Mouse (Mus musculus) adrenal gland (tissue): Measurements from ENCODE around the gene Megf11.
"Not testable (repeated sequence)": the region's sequence is repeated elsewhere in the genome, so short reads cannot be mapped to it uniquely, and the experiment has no call there.

Source experiments
- intact Hi-C: fragments of 180-260 bp; cut with DNase I; formaldehyde crosslinking; loops from one replicate; pipeline ENCODE4 v1.15.1; 2025

The Megf11 gene

DNA sequence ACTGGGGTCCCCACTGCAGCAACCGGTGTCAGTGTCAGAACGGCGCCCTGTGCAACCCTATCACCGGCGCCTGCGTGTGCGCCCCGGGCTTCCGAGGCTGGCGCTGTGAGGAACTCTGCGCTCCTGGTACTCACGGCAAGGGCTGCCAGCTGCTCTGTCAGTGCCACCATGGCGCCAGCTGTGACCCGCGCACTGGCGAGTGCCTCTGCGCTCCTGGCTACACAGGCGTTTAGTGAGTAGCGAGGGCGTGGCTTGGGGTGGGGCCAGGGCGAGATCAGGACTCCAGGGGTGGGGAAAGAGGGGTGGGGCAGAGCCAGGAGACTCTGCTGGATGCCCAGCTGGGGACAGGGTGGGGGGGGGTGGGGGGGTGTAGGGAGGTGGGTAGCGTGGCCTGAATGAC is 252.8 kb downstream of the Megf11 start:
- intact Hi-C loops: no loop called here

DNA sequence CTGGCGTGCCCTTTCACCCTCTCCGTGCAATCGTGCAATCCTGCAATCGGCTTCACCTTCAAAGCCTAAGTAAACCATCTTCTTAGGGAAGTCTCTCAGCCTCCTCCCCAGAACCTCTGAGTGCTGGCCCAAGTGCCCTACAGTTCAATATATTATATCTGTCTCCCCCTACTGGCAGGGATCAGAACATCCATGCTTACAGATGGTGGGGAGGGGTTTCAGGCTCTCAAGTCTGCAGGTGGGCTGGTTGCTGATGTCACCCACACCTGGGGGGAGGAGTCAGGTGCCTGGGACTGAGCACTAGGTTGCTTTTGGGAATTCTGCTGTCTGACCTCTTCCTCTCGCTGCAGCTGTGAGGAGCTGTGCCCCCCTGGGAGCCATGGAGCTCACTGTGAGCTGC is 254.2 kb downstream of the Megf11 start:
- intact Hi-C loops: loop anchor here (1.0 kb wide), 2 partner anchors 245 to 292 kb away; no protein-coding TSS in a partner anchor

DNA sequence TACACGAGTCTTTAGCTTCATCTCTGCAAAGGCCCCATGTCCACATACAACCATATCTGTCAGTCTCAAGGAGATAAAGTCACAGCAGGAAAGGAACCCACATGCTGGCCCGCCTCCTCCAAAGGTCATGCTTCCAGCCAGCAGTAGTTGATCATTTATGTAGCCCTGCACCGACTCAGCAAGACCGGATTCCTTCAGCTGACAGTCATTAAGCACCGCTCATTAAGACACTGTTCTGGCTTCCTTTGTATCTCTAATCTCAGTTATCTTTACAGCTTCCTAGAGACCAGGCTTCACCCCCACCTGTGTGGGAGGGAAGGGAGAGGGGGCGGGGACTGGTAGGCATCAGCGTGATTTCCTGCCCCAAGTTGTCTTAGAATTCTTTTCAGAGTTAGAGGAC is 258.7 kb downstream of the Megf11 start:
- intact Hi-C loops: no loop called here

DNA sequence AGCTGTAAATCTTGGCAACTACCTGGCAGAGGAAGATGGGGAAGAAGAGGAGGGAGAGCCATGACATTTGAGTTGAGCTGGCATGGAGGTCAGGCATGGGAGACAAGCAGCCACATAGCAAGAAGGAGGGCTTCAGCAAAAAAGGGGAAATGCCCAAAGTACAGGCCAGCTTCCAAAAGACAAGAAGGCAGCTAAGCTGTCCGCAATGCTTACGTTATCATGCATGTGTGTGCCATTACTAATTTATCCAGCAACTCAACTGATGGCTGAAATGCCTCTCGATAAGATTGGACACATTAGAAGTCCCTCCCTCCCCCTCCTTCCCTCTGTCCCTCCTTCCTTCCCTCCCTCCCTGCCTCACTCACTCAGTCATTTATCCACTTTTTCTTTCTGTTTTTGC is 260.0 kb downstream of the Megf11 start:
- intact Hi-C loops: no loop called here

DNA sequence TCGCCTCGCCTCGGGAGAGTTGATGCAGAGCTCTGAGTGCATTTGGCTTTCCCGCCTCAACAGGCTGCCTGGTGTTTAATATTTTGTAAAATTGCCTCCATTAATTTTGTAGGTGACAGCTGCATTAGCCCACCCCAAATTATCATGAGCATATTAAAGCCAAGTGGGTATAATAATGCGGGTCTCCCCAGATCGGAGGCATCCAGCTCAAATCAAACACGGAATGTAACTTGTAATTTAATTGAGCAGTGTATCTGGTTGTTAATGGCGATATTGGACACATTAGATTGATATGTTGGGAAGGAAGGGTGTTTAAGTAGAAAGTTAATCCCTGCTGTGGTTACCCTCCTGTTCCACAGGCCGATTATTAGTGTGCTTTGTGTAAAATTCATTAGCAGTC is 264.0 kb downstream of the Megf11 start:
- intact Hi-C loops: no loop called here

DNA sequence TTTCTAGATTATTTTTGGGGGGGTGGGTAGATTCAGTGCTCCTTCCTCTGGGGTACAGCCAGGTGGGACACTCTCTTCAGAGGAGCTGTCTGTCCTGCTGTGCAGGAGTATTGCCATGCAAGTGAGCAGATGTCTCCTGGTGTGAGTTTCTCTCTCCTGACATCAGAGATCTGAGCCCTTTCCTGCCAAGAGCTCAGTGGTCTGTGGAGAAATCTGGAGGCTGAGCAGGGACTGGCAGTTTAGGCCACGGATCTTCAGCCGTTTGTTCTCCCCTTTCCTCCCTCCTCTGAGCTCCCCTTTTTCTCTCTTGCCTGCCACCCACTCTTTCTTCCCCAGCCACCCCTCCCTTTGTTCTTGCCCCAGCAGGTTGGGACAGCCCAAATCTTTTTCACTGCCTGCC is 264.5 kb downstream of the Megf11 start:
- intact Hi-C loops: no loop called here

DNA sequence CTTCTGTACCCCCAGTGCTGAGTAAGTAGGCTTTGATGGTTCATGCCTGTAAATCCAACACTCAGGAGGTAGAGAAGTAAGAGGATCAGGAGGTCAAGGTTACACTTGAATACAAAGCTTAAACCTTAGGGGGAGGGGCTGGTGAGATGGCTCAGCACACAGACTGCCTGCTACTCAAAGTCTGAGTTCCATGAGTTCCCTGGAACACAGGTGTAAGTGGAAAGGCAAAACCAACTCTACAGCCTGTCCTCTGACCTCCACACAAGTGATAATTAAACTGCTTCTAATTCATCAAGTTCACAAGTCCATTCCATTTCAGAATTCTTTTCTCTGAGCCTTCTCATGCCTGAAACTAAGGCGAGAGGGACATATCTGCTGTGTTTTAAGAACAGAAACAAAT is 265.8 kb downstream of the Megf11 start:
- intact Hi-C loops: no loop called here

DNA sequence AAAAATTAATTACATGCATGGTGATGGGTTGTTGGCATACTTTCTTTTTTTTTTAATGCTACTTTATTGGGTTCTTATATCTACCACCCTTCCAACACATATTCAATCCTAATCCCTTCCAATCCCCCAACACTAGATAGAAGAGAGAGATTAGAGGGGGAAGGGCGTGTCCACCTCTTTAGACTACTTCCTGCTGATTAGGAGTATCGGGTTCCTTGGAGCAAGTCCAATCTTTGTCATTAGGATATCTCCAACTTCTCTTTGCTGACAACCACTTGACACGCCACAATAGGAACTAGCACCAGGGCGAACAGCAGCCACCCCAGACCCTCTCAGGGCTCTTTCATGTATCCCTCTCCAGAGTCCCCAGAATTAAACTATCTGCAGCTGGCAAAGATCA is 266.3 kb downstream of the Megf11 start:
- intact Hi-C loops: no loop called here

DNA sequence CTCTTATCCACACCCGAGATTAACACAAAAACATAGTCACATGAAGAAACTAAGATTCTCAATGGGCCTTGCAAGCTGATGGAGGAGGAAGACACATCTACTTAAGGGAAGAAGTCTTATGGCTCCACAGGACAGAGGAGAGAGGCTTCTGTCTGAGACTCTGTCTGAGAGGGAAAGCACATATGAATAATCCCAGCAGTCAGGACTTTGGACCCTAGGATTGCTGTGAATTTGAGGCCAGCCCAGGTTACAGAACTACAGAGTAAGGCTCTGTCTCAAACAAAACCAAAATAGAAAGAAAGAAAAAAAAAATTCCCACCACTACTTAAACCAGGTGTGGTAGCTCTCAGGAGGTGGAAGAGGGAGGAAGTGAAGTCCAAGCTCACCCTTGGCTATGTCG is 266.7 kb downstream of the Megf11 start:
- intact Hi-C loops: no loop called here

DNA sequence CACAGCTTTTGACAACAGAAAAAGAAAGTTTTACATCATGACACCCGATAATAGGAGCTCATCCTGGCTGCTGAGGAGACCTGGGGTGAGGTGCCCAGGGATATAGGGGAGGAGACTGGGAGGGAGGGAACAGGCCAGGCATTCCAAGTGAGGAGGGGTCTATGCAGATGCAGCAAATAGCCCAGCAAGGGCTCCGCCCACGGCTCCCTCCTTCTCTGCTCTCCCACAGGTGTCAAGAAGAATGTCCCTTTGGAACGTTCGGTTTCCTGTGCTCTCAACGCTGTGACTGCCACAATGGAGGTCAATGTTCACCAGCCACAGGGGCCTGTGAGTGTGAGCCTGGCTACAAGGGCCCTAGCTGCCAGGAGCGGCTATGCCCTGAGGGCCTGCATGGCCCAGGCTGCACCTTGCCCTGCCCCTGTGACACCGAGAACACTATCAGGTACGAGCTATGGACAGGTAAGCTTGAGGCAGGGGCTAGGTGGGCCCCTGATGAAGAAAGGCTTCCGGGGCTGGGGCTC is 267.5 kb downstream of the Megf11 start:
- intact Hi-C loops: no loop called here

DNA sequence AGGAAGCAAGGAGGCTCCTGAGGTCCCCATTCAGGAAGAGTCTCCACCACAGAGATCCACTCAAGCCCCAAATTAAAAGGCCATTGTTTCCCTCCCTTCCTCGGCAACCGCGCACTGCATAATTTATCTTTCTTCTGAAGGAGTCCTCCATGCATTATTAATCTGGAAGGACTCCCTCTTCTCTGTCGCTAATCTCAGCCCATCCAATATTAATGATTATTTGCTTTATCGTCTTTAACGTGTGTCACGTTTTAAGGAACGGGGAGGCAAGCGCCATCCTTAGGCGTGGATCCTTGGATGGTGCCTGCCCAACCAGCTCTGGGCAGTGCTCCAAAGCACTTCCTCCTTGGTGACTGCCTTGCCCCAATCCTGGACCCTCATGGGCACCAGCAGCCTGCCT is 269.3 kb downstream of the Megf11 start:
- intact Hi-C loops: no loop called here

DNA sequence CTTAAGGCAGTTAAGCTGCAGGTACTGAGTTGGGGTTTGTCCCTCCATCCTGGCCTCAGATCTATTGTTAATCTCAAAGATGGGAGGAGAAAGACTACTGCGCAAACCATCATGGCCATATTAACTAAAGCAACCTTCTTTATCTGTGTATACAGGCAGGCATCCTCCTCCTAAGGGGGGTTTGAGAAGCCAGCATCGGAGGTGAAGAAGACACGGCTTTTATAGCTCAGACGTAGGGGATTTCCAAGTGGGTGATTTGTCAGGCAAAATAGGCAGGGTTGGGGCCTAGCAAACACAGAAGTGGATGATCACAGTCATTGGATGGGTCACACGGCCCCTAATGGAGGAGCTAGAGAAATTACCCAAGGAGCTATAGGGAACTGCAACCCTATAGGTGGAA is 271.2 kb downstream of the Megf11 start:
- intact Hi-C loops: no loop called here

DNA sequence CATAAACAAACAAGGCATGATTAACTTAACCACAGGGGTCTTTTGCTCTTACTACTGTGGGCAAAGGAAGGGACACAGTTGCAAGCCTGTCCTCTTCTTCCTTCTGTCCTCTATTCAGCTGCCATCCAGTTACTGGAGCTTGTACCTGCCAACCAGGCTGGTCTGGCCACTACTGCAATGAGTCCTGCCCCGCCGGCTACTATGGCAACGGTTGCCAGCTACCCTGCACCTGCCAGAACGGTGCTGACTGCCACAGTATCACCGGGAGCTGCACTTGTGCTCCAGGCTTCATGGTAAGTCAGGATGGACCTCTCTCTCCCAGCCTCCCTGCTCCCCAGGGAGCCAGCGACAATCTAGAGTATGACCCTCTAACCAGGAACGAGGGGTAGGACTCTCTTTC is 274.8 kb downstream of the Megf11 start:
- intact Hi-C loops: no loop called here

DNA sequence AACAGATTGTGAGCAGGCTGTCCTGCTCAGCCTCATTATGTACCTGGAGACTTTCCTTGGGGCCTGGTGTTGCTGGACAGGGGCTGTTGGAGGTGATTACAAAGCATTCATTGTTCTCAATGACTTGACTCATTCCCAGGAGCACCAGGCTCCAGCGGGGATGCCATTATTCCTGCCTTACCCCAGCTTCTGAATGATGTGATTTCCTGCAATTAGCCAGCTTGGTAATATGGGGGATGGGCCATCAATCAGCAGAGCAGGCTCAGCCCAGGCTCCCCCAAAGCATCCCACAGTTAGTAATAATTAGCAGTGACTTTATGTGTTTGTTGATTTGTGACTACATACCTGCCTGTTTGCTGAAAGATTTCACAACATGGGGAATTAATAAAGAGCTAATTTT is 279.2 kb downstream of the Megf11 start:
- intact Hi-C loops: no loop called here

DNA sequence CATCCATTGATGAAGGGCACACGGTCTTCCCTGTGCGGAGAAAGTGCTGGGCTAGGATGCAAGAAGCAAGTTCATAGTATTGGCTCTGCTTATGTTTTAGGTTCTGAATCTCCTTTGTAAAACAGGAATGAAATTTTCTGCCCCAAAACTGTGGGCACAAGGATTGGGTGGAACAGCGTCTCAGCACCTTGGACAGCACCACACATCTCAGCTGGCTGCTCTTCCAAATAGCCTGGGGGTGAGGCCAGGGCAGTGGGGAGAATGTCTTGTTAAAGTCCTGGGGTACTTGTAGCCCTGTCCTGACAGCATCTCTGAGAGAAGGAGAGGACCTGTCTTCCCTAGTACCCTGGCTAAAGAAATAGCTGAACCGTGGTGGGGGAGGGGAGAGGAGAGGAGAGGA is 281.1 kb downstream of the Megf11 start:
- intact Hi-C loops: no loop called here

DNA sequence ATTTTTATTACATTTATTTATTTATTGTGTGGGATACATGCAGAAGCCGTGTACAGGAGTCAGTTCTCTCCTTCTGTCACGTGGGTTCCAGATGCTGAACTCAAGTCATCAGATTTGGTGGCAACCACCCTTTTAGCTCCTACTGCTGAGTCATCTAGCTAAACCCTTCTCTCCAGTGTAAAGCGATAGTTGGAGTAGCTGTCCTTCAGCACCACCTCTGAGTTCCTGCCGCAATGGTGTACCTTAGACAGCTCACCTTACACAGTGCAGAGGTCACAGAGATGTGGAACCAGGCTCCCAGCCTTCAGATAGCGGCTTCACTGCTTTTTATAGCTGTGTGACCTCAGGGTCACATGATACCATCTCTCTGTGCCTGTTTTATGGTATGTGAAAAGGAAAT is 282.1 kb downstream of the Megf11 start:
- intact Hi-C loops: no loop called here

DNA sequence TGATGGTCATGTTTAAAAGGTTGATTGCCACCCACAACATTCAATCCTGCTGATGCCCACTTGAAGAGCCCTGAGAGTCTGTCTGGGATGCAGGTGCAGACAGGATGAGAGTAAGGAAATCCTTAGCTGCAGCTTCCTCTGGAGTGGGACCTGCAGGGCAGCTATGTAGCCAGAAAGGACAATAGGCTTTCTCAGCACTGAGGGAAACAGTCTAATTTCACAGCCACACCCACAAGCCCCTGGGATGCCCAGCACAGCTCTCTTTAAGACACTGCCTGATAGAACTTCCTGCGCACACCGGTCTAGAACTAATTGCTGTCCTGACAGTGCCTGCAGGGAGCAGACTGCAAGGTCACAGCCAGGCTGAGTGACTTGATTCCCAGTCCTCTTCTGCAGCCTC is 282.6 kb downstream of the Megf11 start:
- intact Hi-C loops: no loop called here

DNA sequence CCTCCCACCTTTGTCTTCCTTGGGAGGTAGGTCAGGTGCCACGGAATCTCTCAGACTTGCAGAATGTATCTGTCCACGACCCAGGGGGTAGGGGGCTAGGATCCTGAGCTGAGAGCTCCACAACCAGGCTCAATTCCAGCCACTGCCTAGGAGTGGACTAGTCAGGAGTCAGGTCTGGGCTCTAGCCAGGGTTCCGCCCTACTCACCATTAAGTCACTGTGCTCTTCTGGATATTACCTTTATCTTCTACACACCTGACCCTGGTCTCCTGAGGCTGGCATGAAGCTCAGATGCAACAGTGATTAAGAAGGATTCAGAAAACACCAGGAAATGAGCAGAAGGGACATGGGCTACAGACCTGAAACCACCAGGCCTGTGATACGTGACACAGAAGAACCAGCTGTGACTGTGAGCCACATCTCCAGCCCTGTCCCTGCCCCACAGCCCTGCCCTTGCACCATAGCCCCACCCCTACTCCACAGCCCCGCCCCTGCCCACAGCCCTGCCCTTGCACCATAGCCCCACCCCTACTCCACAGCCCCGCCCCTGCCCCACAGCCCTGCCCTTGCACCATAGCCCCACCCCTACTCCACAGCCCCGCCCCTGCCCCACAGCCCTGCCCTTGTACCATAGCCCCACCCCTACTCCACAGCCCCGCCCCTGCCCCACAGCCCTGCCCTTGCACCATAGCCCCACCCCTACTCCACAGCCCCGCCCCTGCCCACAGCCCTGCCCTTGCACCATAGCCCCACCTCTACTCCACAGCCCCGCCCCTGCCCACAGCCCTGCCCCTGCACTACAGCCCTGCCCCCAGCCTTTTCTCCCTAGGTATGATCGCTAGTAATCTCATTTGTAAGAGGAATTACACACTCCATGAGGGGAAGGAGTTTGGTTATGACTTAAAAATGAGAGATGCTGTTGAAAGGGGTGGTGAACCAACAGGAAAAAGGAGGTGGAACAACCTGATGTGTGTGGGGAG is 286.2 kb downstream of the Megf11 start:
- intact Hi-C loops: not testable (repeated sequence)

DNA sequence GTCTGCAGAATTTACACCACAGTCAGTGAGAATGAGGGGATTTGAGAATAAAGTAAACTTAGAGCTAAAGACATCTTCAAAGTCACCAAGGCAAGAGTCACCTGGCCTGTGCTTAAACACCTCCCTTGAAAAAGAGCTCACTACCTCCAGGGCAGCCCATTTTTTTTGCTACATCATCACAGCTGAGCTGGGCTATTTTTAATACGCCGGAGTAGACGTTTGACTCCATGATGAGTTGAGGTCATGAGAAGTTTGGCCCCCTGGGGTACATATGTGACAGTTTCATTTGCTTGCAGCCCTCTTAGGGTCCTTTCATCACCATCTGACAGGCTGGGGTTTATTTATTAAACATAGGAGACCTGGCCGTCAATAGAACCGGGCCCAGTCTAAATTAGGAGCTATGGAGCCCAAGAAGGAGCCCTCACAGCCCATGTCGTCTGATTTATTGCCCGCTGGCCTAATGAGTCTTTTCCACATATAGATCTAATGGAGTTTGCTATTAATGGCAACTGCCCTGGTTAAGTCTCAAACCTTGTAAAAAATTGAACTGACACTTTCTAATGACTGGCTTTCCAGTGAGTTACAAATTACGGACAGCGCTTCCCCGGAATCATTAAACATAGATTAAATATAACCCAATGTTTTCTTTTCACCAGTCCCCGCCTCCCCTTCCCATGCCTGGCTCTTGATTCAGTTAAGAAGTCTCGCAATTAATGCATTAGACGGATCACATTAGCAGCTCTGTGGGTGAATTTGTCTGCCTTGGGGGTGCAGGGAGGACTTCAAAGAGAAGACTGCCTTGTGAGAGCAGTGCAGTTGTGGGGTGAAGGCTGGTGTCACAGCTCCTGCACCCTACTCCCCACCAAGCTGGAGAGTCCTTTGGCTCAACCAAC is 301.9 kb downstream of the Megf11 start:
- intact Hi-C loops: no loop called here

DNA sequence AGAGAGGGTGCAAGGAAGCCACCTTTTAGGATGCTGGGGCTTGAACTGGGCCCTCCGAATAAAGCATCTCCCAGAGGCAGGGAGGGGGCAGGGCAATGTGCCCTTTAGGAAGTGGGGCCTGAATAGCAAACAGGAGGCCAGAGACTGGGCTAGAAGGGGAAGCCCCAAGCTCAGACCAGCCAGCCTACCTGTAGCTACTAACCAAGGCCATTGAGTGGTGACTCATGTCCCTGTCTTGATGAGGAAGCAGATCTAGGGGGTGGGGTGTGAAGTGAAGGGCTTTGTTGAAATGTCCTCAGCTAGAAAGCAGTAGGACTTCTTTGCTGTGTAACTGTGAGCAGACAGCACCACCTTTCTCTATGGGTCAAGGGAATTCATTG is 302.6 kb downstream of the Megf11 start:
- intact Hi-C loops: no loop called here

DNA sequence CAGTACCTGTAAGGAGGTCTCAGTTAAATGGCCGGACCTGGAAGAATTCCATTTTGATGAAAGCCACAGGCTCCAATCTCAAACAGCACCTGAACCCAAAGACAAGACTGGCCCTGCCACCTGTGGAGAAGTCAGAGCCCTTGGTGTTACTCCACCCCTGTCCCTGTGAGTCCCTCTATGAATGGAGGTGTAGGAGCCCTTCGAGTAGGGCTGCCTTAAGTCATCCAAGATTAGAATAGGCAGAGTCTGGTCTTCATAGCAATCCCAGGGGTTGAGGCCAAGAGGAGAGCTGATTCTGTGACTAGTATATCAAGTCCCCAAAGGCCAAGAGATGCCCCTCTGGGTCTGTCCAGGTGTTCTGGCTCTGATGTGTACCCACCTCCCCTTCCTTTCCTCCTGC is 305.3 kb downstream of the Megf11 start:
- intact Hi-C loops: loop anchor here (2.0 kb wide), 1 partner anchor 344 kb away; no protein-coding TSS in a partner anchor

DNA sequence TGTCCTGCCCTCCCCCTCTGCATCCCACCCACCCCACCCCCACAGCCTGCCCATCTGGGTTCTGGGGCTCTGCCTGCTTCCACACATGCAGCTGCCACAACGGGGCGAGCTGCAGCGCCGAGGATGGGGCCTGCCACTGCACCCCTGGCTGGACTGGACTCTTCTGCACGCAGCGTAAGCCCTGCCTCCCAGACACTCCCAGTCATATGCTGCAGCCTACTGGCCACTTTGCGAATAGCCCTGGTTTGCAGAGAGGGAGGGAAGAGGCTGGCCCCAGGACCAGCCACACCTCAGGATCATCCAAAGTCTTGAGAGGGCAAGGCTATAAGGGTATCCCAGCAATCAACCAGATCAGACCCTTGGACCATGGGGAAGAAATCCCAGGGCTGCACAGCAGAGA is 305.8 kb downstream of the Megf11 start:
- intact Hi-C loops: loop anchor here (2.0 kb wide), 1 partner anchor 344 kb away; no protein-coding TSS in a partner anchor
